Mouse (Mus musculus): ENCODE data around the gene AC170998.1.
A peak's percentile ranks its signal among the peaks of the same experiment; 100 is the strongest.
"Not testable (repeated sequence)": the region's sequence is repeated elsewhere in the genome, so short reads cannot be mapped to it uniquely, and the experiment has no call there.

The AC170998.1 gene

GRCm38 (mm10) chr17:28707136-28707627 is 18.7 kb upstream of the AC170998.1 start:
- DNase-seq: no peak

DNA sequence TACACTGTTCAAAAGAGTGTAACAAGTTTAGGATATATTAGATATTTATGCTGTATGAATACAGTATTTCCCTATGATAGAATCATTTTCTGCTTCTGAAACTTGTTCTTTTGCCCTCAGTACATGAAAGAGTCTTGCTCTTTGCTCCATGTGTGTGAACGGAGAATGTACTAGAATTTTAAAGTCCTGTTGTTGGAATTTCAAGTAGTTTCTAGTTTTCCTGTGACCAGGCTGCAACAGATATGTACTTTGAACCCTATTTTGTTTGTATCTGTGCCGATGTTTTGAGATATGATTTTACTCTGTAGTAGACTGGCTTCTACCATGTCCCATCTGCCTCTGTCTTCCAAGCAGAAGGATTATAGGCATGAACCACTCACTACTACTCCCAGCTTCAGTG is 18.1 kb upstream of the AC170998.1 start:
- no peak for DNase-seq

DNA sequence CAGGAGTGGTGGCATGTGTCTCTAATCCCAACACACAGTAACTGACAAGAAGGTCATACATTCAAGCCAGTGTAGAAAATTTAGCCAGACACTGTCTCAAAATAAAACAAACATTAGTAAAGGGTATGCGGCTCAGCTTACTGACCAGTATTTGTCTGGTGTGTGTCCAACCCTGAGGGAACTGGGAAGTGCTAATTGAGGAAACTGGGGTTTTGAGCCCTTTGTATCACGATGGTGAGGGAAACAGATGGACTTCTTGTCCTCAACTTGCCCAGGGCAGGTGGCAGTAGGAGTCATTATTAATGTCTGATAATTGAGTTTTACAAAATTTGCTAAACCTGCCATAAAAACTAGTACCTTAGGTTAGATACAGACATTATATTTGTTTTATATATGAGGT is 16.9 kb upstream of the AC170998.1 start:
- DNase-seq: no peak

DNA sequence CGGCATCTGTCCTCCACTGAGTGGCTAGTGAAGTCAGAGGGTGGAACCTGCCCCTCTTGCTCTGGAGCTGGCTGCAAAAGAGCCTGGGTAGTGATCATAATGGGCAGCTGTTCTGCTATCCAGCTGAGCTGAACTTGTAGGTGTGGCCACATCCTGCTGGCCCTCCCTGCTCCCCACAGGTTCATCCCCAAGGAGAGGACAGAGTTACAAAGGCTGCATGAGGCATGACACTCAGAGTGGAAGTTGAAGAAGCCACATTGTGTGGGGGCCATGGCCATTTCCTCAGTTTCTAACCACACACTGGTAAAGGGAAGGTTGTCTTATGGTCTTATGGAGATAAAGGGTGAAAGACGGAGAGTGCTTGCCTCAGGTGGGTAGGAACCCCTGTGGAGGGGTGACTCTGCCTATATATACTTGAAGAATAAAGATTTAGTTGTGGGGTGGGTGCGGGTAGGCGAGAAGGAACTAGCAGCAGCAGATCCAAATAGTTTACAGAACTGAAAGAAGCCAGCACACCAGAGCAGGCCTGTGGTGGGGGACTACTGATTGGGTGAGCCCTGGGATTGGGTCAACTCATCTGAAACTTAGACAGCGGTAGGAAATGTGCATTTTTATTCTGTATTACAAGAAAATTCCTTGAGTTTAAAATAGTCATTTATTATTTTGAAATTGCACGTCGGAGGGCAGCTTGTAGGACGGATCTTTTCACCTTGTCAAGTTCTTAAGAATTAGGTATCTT is 16.2 kb upstream of the AC170998.1 start:
- no peak for DNase-seq

GRCm38 (mm10) chr17:28710291-28710688 is 15.6 kb upstream of the AC170998.1 start:
- no peak for DNase-seq

DNA sequence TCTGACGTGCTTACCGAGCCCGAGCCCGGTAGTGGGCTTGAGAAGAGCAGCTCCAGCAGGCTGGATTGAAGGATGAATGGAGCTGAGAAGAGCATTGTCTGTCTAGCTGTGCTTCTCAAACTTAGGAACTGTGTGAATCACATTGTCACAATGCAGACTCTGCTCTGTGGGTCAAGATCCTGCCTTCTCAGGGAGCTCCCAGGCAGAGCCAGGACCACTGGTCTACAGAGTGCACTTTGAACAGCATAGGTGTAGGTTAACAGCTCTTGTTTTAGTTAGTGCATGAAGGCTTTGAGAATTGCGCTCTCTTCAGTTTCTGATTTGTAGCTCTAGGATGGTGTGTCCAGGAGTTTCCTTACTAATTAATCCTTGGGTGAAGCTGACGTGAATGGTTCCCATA is 14.6 kb upstream of the AC170998.1 start:
- no peak for DNase-seq

- DNase-seq: no peak
Observed at GRCm38 (mm10) chr17:28712305-28712704, 13.6 kb upstream of the AC170998.1 start.

DNA sequence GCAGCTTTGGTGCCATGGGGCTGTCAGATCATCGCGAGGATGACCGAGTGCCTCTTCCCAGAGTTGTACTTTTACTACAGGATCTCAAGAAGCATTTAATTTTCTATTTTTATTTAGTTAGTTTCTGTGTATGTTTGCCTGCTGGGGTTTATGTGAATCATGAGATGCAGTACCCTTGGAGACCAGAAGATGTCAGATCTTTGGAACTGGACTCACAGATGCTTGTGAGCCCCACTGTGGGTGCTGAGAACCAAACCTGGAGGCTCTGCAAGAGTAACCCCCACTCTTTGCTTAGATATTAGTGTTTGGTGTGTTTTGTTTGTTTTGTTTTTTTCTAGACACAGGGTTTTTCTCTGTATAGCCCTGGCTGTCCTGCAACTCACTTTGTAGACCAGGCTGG is 11.9 kb upstream of the AC170998.1 start:
- no peak for DNase-seq

DNA sequence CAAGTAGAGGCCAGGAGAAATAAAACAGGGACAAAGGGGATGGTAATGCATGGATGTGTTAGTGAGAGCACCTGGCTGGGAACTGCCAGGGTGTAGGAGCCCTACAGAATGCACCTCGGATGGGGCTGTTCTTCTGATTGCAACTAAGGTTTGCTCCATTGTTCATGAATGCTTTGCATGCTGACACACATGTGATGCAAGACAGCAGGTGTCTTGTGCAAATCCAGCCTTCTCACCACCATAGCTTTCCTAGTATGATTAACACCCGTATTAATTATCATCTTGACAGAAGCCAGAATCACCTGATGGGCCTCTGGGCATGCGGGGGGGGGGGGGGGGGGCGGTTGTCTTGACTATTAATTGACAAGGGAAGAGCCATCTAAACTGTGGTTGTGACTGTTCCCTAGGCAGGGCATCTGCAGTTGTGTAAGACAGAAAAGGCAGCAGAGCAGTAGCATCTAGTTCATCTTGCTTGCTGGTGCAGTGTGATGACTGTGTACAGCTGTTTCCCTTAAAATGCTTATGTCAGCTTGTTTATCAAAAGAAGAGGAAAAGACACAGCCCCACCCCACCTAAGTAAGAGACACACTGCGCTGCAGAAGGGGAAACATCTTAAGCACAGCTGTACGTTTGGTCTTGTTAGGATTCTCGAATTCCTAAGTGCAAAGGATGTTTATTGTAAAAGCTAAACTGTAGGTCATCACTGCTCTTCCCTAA is 9.9 kb upstream of the AC170998.1 start:
- DNase-seq: no peak

DNA sequence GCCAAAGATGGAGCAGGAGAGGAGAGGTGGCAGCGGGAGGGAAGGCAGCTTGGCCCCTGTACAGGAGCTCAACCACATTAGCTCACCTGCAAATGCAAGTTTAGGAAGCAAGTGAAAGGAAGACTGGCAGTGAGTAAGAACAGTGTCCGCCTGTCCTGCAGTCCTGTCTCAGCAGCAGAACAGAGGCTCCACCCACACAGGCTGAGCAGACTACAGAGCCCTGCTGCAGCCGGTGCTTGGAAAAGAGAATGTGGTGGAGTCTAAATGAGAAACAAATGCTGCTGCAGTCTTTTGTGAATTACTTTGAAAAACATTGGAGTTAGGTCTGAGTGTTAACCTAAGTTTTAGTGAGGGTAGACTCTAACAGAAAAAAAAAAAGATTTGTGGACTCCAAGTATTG is 8.3 kb upstream of the AC170998.1 start:
- DNase-seq: no peak

GRCm38 (mm10) chr17:28727511-28727910 is 1.6 kb downstream of the AC170998.1 start:
- not testable (repeated sequence) for DNase-seq

- no peak for DNase-seq
Observed at GRCm38 (mm10) chr17:28735317-28736105, 9.6 kb downstream of the AC170998.1 start.

DNA sequence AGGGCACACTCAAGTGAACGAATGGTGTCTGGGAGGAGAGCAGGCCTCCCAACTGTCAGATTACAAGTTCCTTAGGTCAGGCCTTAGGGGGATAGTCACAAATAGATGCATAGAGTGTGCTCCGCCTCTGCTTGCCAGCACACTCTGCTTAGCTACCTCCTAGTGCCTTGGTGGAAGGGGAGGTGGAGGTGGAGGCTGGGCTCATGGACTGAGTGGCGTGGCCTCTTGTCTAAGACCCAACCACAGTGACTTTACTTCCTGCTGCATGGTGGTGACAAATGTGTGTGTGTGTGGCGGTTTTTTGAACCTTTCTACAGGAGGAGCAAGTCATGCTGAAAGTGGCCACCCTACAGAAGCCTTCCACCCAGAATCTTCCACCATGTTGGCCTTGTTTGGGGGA is 10.6 kb downstream of the AC170998.1 start:
- no peak for DNase-seq

DNA sequence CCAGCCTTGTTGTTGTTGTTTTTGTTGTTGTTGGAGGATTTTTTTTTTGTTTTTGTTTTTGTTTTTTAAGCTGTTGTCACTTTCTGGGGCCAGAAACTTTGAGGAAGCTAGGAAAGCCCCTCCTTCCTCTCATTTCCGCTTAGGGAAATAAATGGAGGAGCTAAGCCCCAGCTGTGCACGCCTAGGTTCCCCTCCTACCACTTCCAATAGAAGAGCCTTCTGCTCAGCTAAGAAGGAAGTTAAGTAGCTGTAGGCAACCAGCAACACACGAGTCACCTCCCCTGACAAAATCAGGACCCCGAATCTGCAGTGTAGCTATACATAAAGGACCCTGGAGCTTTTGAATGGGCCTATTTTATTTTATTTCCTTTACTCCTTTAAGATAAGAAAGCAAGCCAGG is 12.1 kb downstream of the AC170998.1 start:
- DNase-seq: no peak

GRCm38 (mm10) chr17:28739244-28739643 is 13.4 kb downstream of the AC170998.1 start:
- DNase-seq: no peak

DNA sequence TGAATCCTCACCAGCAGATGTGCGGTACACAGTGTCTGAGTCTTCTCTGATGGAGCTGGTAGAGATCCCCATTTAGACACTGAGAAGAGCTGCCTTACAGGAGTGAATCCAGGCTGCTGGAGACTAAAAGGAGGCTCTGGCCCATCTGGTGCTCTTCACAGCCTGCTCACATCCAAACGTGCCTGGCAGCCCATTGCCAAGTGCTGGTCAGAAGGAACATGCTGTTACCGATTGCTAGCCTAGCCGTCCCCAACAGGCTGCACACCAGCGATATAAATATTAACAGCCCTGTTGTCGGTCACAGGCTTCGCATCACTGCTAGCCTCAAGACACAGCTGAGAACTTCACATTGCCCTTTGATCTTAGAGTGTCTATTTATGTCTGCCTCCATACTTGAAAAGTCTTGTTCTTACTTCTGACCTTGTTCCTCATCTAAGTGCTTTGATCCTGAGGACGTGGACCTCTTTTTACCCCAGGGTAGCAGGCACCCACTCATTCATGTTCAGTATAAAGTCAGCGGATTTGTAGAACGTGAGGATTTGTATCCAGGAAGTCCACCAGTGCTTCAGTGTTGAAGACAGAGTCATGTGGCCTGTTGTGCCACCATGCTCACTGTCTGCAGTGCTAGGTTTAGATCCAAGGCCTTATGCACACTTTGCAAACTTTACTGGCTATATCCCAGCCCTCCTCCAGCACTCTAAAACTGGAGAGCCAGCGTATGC is 17.4 kb downstream of the AC170998.1 start:
- peak; percentile 61 for DNase-seq

- DNase-seq: no peak
Observed at GRCm38 (mm10) chr17:28743916-28744315, 18.0 kb downstream of the AC170998.1 start.

DNA sequence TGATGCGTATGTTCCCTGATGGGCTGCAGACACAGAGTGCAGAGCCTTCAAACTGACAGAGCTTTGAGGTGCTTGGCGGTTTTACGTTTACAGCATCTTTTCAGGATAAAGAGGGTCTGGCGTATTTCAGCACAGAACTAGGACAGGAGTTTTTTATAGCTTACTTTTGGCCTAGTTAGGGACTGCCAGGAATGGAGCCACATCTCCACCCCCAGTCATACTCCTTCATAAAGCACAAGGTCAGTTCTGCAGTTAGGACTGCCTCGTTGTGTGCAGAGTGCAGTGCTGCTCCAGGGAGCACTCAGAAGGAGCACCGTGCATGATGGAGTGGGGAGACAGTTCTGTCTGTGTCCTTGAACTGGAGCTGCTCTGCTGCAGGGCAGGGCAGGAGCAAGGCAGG is 19.9 kb downstream of the AC170998.1 start:
- no peak for DNase-seq

GRCm38 (mm10) chr17:28748001-28748400 is 22.1 kb downstream of the AC170998.1 start:
- DNase-seq: no peak

DNA sequence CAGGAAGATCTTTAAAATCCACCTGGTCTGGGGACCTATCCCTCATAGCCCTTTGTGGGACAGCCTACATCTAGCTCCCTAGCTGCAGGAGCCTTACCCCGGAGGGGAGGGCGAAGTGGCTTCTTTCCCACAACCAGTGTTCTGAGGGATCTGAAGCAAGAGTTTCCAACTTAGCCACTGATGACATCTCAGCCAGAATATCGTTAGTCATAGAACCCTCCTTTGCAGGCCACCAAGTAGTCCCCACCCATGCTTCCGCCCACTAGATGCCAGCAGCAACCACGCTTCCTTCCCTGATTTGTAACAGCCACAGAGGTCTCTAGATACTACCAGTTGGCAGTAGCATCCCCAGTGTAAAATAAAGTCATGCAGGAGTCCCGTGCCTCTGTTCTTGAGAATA is 24.7 kb downstream of the AC170998.1 start:
- no peak for DNase-seq

- no peak for DNase-seq
Observed at GRCm38 (mm10) chr17:28756447-28756846, 30.6 kb downstream of the AC170998.1 start.

DNA sequence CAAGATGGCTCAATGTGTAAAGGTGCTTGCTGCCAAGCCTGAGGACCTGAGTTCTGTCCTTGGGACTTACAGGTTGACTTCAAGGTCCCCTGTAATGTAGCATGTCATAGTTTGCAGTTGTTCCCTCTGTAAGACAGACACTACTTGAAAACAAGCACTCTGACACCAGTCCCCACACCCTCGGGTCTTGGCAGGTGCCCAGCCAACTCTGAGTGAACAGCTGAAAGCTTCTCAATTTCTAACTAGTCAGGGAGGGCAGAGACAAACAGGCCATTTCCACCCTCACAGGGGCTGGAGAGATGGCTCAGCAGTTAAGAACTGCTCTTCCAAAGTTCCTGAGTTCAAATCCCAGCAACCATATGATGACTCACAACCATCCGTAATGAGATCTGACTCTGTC is 31.6 kb downstream of the AC170998.1 start:
- no peak for DNase-seq

Measured in cerebellum, adult 9-11 months (tissue).